Mouse (Mus musculus): ENCODE results near the gene H2al1i. TPM values are rescaled to one million over a fixed set of nuclear protein-coding genes. Genes with fewer than 3 reads are reported as not detected.
"Not testable (repeated sequence)": the region's sequence is repeated elsewhere in the genome, so short reads cannot be mapped to it uniquely, and the experiment has no call there.

H2al1i gene
- not detected for total RNA-seq (2022)

- DNase-seq (ENCODE audit: low spot score in 2 of 2), result not testable (repeated sequence)
Observed at GRCm38 (mm10) chrX:11324359-11324758, at the start of gene H2al1i. Gene H2al1i (plus strand): TSS chrX:11324659.

- DNase-seq (ENCODE audit: low spot score in 2 of 2), result no peak
Observed at GRCm38 (mm10) chrX:11277083-11277482, 47.4 kb upstream of the H2al1i start.

- no peak for DNase-seq (ENCODE audit: low spot score in 2 of 2)
Observed at GRCm38 (mm10) chrX:11280741-11281140, 43.7 kb upstream of the H2al1i start.

- DNase-seq (ENCODE audit: low spot score in 2 of 2), result no peak
Observed at GRCm38 (mm10) chrX:11288306-11288882, 36.1 kb upstream of the H2al1i start.

GRCm38 (mm10) chrX:11289244-11289643 lies 35.2 kb upstream of the H2al1i start:
- DNase-seq (ENCODE audit: low spot score in 2 of 2), result no peak

GRCm38 (mm10) chrX:11298957-11299356 lies 25.5 kb upstream of the H2al1i start, which contains the start of gene H2al1a:
Gene H2al1a (plus strand): TSS chrX:11299257.
- DNase-seq (ENCODE audit: low spot score in 2 of 2), result not testable (repeated sequence)

- not testable (repeated sequence) for DNase-seq (ENCODE audit: low spot score in 2 of 2)
Observed at GRCm38 (mm10) chrX:11302132-11302531, 22.3 kb upstream of the H2al1i start, which contains the start of gene H2al1b. Gene H2al1b (plus strand): TSS chrX:11302432.

- not testable (repeated sequence) for DNase-seq (ENCODE audit: low spot score in 2 of 2)
Observed at GRCm38 (mm10) chrX:11305355-11305754, 19.1 kb upstream of the H2al1i start, which contains the start of gene H2al1c. Gene H2al1c (plus strand): TSS chrX:11305655.

GRCm38 (mm10) chrX:11308524-11308923 lies 15.9 kb upstream of the H2al1i start, which contains the start of gene H2al1d:
Gene H2al1d (plus strand): TSS chrX:11308824.
- not testable (repeated sequence) for DNase-seq (ENCODE audit: low spot score in 2 of 2)

- not testable (repeated sequence) for DNase-seq (ENCODE audit: low spot score in 2 of 2)
Observed at GRCm38 (mm10) chrX:11311634-11312033, 12.8 kb upstream of the H2al1i start, which contains the start of gene H2al1e. Gene H2al1e (plus strand): TSS chrX:11311934.

- not testable (repeated sequence) for DNase-seq (ENCODE audit: low spot score in 2 of 2)
Observed at GRCm38 (mm10) chrX:11314858-11315257, 9.6 kb upstream of the H2al1i start, which contains the start of gene H2al1f. Gene H2al1f (plus strand): TSS chrX:11315158.

- not testable (repeated sequence) for DNase-seq (ENCODE audit: low spot score in 2 of 2)
Observed at GRCm38 (mm10) chrX:11317956-11318355, 6.5 kb upstream of the H2al1i start, which contains the start of gene H2al1g. Gene H2al1g (plus strand): TSS chrX:11318256.

GRCm38 (mm10) chrX:11321192-11321591 lies 3.3 kb upstream of the H2al1i start, which contains the start of gene H2al1h:
Gene H2al1h (plus strand): TSS chrX:11321492.
- DNase-seq (ENCODE audit: low spot score in 2 of 2), result not testable (repeated sequence)

- DNase-seq (ENCODE audit: low spot score in 2 of 2), result not testable (repeated sequence)
Observed at GRCm38 (mm10) chrX:11327522-11327921, 3.1 kb downstream of the H2al1i start, which contains the start of gene H2al1j. Gene H2al1j (plus strand): TSS chrX:11327822.

- DNase-seq (ENCODE audit: low spot score in 2 of 2), result peak in 1 of 2 experiments; percentile 21
Observed at GRCm38 (mm10) chrX:11345762-11346161, 21.3 kb downstream of the H2al1i start.

- no peak for DNase-seq (ENCODE audit: low spot score in 2 of 2)
Observed at GRCm38 (mm10) chrX:11346756-11347155, 22.3 kb downstream of the H2al1i start.

- no peak for DNase-seq (ENCODE audit: low spot score in 2 of 2)
Observed at GRCm38 (mm10) chrX:11360823-11361222, 36.4 kb downstream of the H2al1i start.

- no peak for DNase-seq (ENCODE audit: low spot score in 2 of 2)
Observed at GRCm38 (mm10) chrX:11361261-11361660, 36.8 kb downstream of the H2al1i start.

- no peak for DNase-seq (ENCODE audit: low spot score in 2 of 2)
Observed at GRCm38 (mm10) chrX:11363890-11364289, 39.4 kb downstream of the H2al1i start.

GRCm38 (mm10) chrX:11365151-11365550 lies 40.7 kb downstream of the H2al1i start:
- DNase-seq (ENCODE audit: low spot score in 2 of 2), result no peak
